Mouse (Mus musculus): ENCODE measurements at regions not wholly inside any gene's neighbourhood (a gene's known extent, or its start where the extent isn't known, plus 50 kb on each side); places are given as distances from the start of the nearest gene placed in this dataset.

- in situ Hi-C loops (cut with MboI, MseI): no loop called here
Measured at GRCm38 (mm10) chr2:115441100-115441499, 140.4 kb upstream of the BC052040 start.

- in situ Hi-C loops (cut with MboI, MseI): no loop called here
Measured at GRCm38 (mm10) chr2:115449783-115450483, 131.6 kb upstream of the BC052040 start.

GRCm38 (mm10) chr2:115455593-115455992, 125.9 kb upstream of the BC052040 start:
- in situ Hi-C loops (cut with MboI, MseI): no loop called here

GRCm38 (mm10) chr2:115456372-115457022, 125.0 kb upstream of the BC052040 start:
- in situ Hi-C loops (cut with MboI, MseI): no loop called here

GRCm38 (mm10) chr2:115460028-115460881, 121.3 kb upstream of the BC052040 start:
- in situ Hi-C loops (cut with MboI, MseI): no loop called here

GRCm38 (mm10) chr2:115460882-115461151, 120.7 kb upstream of the BC052040 start:
- in situ Hi-C loops (cut with MboI, MseI): no loop called here

GRCm38 (mm10) chr2:115466170-115466569, 115.3 kb upstream of the BC052040 start:
- in situ Hi-C loops (cut with MboI, MseI): no loop called here

GRCm38 (mm10) chr2:115467107-115467745, 114.3 kb upstream of the BC052040 start:
- in situ Hi-C loops (cut with MboI, MseI): no loop called here

- in situ Hi-C loops (cut with MboI, MseI): no loop called here
Measured at GRCm38 (mm10) chr2:115467936-115468335, 113.6 kb upstream of the BC052040 start.

GRCm38 (mm10) chr2:115468471-115468909, 113.0 kb upstream of the BC052040 start:
- in situ Hi-C loops (cut with MboI, MseI): no loop called here

- in situ Hi-C loops (cut with MboI, MseI): no loop called here
Measured at GRCm38 (mm10) chr2:115469165-115469821, 112.2 kb upstream of the BC052040 start.

- in situ Hi-C loops (cut with MboI, MseI): no loop called here
Measured at GRCm38 (mm10) chr2:115472393-115472792, 109.1 kb upstream of the BC052040 start.

- in situ Hi-C loops (cut with MboI, MseI): no loop called here
Measured at GRCm38 (mm10) chr2:115483418-115484288, 97.9 kb upstream of the BC052040 start.

- in situ Hi-C loops (cut with MboI, MseI): no loop called here
Measured at GRCm38 (mm10) chr2:115488465-115488864, 93.1 kb upstream of the BC052040 start.

- in situ Hi-C loops (cut with MboI, MseI): no loop called here
Measured at GRCm38 (mm10) chr2:115493020-115493419, 88.5 kb upstream of the BC052040 start.

- in situ Hi-C loops (cut with MboI, MseI): no loop called here
Measured at GRCm38 (mm10) chr2:115499904-115500303, 81.6 kb upstream of the BC052040 start.

- in situ Hi-C loops (cut with MboI, MseI): no loop called here
Measured at GRCm38 (mm10) chr2:115509527-115509926, 72.0 kb upstream of the BC052040 start.

- in situ Hi-C loops (cut with MboI, MseI): no loop called here
Measured at GRCm38 (mm10) chr2:115511146-115511545, 70.4 kb upstream of the BC052040 start.

GRCm38 (mm10) chr2:115511612-115512525, 69.6 kb upstream of the BC052040 start:
- in situ Hi-C loops (cut with MboI, MseI): no loop called here

Data from T-helper 1 cell (primary cell).